Mouse (Mus musculus): ENCODE data around the gene Rsph1.

DNA sequence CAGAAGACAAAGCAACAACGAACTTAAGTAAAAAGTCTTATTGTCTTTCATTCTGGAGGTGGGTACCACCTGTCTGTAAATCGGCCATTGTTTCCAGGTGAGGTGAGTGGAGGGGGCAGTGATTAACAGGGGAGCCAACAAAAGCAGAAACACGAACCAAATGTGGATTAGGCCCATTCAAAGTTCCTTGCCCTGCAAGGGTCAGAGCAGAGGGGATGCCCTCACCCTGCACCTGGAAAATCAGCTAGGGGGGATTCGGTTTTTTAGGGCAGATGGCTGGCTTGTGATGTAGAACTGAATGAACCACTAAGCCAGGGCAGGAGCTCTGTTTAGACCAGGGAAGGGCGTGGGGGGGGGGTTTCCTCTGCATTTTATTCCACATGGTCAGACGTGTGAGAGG, 12.8 kb downstream of the Rsph1 start:
- TF ChIP-seq CTCF (IDR thresholded peaks at IDR 0.05; ENCODE audit: borderline replicate concordance, insufficient read depth, low read depth, low read length) (no peak), POLR2A (IDR thresholded peaks at IDR 0.05; ENCODE audit: borderline replicate concordance, insufficient read depth, low read length) (no peak)
